Mouse (Mus musculus) G1E (cell line): ENCODE data around the gene Pou6f1.

Experiments used
- CTCF ChIP-seq: IDR thresholded peaks from 2 replicates; pipeline ENCODE4 v1.5.1; 2012; ENCODE audit warnings: low read depth, low read length, inconsistent platforms, mixed read lengths
- GATA1 ChIP-seq: IDR thresholded peaks from 2 replicates; pipeline ENCODE4 v1.6.1; 2012; ENCODE audit warnings: borderline replicate concordance, low read length, inconsistent platforms, mixed read lengths

- TF ChIP-seq CTCF: no peak
- TF ChIP-seq GATA1: no peak
Observed at GRCm38 (mm10) chr15:100574378-100574777, 25.4 kb downstream of the Pou6f1 start.
